Mouse (Mus musculus) gastrocnemius, postnatal 10 days (tissue): Measurements from ENCODE around the gene Gipc2. TPM values are rescaled to one million over a fixed set of nuclear protein-coding genes. Genes with fewer than 3 reads are reported as not detected.

Source experiments
- DNase-seq: peaks from one replicate; pipeline ENCODE4 v3.0.0; 2021; ENCODE audit warnings: mixed read lengths
- total RNA-seq, 2 experiments: library from RNA; stranded (reverse); gene quantifications; 2 replicates each; pipeline ENCODE4 v1.2.3; 2021

Gene Gipc2
- total RNA-seq, 2 experiments from 2014 or later = 0.96 to 1.4 TPM

GRCm38 (mm10) chr3:152190679-152191477 lies 24.8 kb upstream of the Gipc2 start:
- no peak for DNase-seq

GRCm38 (mm10) chr3:152189306-152189705 lies 23.3 kb upstream of the Gipc2 start:
- no peak for DNase-seq

- no peak for DNase-seq
These were observed 20.1 kb upstream of the Gipc2 start for GRCm38 (mm10) chr3:152186106-152186505.

GRCm38 (mm10) chr3:152183522-152183921 lies 17.5 kb upstream of the Gipc2 start:
- DNase-seq = no peak

GRCm38 (mm10) chr3:152180624-152181023 lies 14.6 kb upstream of the Gipc2 start:
- no peak for DNase-seq

DNA sequence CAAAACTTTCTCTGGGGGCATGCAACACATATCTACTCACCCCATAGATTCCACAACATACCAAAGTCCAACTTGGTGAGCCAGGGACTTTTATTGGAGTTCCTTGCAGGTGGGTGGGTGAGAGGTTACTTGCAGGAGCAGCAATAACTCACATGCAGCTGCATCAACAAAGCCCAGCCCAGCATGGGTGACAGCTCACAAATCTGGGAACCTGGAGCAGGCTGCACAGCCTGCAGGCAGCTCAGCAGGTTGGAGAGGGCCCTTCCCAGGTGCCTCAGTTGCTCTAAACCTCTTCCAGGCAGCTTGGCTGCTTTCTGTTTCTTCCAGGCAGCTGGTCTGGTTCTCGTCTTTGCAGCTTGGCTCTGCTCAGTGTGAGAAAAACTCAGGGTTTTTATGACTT lies 13.3 kb upstream of the Gipc2 start:
- DNase-seq = no peak

DNA sequence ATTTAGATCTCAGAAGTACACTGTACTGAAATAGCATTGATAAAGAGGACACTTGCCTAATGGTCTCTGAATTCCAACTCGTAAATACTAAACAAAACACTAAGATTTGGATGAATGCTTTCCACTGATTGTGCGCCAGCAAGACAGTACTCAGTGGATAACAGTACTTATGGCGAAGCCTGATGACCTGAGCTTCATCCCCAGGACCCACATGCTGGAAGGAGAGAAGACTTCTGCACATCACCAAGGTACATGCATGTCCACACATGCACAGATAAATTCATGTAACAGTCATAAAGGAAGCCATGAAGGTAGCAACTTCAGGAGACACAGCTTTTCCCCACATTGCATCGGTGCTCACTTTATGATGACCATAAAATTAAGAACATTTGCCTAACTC lies 12.8 kb upstream of the Gipc2 start:
- DNase-seq = no peak

DNA sequence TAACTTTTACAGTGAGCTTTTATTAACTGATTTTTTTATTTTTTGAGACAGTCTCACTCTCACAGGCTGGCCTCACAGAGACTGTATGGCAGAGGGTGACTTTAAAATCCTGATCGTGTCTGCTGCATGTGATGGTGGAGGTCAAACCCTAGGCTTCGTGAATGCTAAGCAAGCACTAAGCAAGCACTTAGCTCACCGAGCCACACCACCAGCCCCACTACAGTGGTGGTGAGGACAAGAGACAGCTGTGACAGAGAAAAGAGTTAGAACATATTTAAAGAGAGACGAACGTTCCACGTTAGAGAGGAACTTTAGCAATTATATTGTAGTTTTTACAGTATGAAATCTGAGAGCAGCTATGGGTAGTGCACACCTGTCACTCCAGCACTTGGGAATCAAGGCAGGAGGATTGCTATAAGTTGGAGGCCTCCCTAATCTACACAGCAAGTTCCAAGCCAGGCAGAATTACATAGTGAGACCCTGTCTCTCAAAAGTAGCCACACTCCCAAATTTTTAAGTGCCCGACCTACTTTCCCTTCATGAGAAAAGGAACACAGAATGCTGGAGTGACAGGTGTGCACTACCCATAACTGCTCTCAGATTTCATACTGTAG lies 6.4 kb upstream of the Gipc2 start:
- DNase-seq = no peak

GRCm38 (mm10) chr3:152171862-152172261 lies 5.8 kb upstream of the Gipc2 start:
- no peak for DNase-seq

GRCm38 (mm10) chr3:152171236-152171635 lies 5.2 kb upstream of the Gipc2 start:
- DNase-seq = no peak

- DNase-seq = no peak
These were observed 4.4 kb upstream of the Gipc2 start for GRCm38 (mm10) chr3:152170407-152170806.

DNA sequence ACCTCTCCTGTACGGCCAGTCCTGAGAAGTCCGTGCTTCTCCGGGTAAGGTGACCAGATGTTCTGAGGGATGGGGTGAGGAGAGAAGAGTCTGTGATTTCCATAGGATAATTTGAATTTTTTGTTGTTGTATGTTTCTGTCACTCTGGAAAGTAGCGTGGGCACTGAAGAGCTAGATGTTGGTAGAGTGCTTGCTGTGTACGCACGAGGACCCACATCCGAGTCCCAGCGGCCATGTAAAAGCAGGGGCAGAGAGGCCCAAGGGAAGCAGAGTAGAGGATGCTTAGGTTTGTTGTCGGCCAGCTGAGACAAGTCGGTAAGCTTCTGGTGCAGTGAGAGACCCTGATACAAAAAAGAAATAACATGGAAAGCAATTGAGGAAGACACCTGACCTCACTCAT lies 2.0 kb upstream of the Gipc2 start:
- DNase-seq = no peak

GRCm38 (mm10) chr3:152166699-152167451 lies 845 bp upstream of the Gipc2 start:
- no peak for DNase-seq

DNA sequence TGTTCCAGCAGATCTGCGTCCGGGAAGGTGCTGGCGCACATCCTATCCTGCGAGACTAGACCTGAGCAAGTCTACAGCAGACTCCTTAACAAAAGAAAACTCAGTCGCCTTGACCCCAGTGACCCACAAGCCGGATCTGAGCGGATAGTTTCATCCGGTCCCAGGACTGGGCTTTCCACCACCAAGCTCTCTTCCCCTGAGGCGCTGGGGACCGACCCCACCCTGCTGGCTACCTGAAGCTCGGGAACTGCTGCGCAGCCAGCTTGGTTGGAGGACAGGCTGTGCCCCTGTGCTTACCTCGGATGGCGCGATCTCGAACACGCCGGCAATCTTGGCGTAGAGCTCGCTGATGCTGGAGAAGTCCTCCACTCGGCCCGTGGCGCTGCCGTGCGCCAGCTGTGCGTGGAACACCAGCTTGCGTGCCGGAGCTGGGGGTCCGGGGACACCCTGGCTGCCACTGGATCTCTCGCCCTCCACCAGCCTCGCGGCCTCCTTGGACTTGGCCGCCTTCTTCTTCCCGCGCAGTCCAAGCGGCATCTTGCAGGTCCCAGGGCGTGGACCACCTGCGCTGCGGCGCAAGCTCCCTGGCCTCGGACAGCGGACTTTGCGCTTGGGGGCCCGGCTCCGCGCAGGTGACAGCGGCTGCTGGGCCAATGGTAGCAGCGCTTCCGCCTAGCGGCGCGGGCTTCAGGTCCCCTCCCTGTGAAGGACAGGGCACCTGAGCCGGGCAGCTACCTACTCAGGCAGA lies 505 bp downstream of the Gipc2 start:
- peak; percentile 20 for DNase-seq

- DNase-seq = no peak
These were observed 1.0 kb downstream of the Gipc2 start for GRCm38 (mm10) chr3:152165014-152165350.

DNA sequence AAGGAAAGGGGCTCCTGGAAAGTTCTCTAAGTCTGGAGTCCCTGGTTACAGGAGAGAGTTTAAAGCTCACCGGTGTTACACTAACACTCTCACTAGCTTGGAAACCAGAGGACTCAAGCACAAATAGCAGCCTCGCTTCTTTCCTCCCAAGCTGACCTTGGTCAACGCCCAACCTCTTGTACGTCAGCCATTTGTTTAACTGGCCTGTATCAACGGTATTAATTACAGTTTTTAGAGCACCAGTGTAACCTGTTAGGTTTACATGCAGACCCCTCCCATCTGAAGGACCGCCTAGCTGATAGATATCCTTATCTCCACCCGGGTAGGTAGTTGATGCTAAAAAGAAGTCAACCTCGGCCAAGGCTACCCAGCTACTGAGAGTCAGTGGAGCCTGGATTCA lies 2.7 kb downstream of the Gipc2 start:
- no peak for DNase-seq

- no peak for DNase-seq
These were observed 5.4 kb downstream of the Gipc2 start for GRCm38 (mm10) chr3:152160607-152161006.

DNA sequence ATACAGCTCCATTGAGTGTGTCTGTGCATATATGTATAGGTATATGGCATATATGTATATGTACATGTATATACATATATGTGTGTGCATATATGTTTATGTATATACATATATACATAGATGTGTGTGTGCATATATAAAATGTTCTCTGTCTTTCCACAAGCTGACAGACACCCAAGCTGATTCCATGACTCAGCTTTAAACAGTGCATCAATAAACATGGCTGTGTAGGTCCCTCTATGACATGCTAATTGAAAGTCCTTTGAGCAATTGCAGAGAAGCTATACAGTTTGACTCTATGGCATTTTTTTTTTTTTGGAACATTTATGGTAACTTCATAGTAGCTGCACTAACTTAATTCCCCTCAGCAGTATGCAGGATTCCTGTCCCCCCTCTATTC lies 6.7 kb downstream of the Gipc2 start:
- DNase-seq = no peak

DNA sequence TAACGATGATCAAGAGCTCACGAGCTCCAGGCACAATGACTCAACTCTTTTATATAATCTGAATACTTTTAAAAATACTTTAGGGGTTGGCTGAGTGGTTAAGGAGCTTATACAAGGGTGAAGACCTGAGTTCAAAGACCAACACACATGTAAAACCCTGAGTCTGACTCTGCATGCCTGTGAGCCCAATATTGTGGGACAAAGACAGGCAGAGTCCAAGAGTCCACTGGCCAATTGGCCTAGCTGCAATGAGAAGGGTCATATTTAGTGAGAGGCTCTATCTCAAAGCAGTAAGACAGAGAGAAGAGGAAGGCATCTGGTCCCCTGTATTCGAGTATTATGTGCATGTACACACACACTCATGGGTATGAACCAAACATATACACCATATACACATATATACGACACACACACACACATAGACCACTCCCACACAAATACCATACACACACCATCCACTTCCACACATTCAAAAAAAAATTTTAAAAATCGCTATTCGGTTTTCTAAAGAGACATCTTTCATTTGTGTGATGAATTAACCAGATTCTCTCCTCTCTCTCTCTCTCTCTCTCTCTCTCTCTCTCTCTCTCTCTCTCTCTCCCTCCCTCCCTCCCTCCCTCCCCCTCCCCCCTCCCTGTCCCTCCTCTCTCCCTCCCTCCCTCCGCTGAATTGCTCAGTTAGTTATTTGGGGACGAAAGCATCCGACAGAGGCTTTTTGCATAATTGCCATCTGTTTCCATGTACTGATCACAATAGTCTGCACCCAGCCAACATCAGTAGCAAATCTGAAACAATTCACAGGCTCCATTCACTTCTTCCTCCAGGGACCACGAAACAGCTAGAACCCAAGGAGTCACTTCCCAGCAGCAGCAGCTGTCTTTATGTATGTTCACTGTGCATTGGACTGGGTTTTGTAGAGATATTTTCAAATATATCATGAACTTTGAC lies 7.4 kb downstream of the Gipc2 start:
- DNase-seq = no peak

- DNase-seq = no peak
These were observed 9.1 kb downstream of the Gipc2 start for GRCm38 (mm10) chr3:152156816-152157496.
